Mouse (Mus musculus) olfactory bulb, adult 2 months (tissue): Measurements from ENCODE around the gene Nnat.

ENCODE experiments used
- CTCF ChIP-seq: fragments of 200-500 bp; IDR thresholded peaks from 2 replicates; pipeline ENCODE4 v1.5.1; 2012; ENCODE audit warnings: low read depth, mild to moderate bottlenecking, low read length, moderate library complexity; ENCODE audit not compliant: insufficient read depth
- POLR2A ChIP-seq: fragments of 200-500 bp; IDR thresholded peaks from 2 replicates; pipeline ENCODE4 v1.6.1; 2012; ENCODE audit warnings: mild to moderate bottlenecking, low read depth, low read length, moderate library complexity; ENCODE audit not compliant: insufficient read depth

- TF ChIP-seq POLR2A = no peak
- no peak for TF ChIP-seq CTCF
These were observed 45.5 kb upstream of the Nnat start for GRCm38 (mm10) chr2:157514353-157514752.
